Mouse (Mus musculus) midbrain, embryonic 10.5 days (tissue): ENCODE data around the gene Rnf227. TPM values are rescaled to one million over a fixed set of nuclear protein-coding genes. Genes with fewer than 3 reads are reported as not detected.

Source experiments
- DNase-seq: peaks from one replicate; pipeline ENCODE4 v3.0.0-alpha.2; 2017; ENCODE audit warnings: low spot score
- H3K27ac ChIP-seq: fragments of 300-500 bp; sonication (generic); replicated peaks from 2 replicates; pipeline ENCODE4 v1.5.1; 2016; ENCODE audit warnings: mild to moderate bottlenecking
- H3K27me3 ChIP-seq: fragments of 300-500 bp; sonication (generic); 2 replicates; pipeline ENCODE4 v1.6.1; 2016; ENCODE audit warnings: low read depth, mild to moderate bottlenecking; ENCODE audit not compliant: poor library complexity, severe bottlenecking
- H3K36me3 ChIP-seq: fragments of 300-500 bp; sonication (generic); 2 replicates; pipeline ENCODE4 v1.6.1; 2016; ENCODE audit warnings: mild to moderate bottlenecking, moderate library complexity
- H3K4me1 ChIP-seq: fragments of 300-500 bp; sonication (generic); 2 replicates; pipeline ENCODE4 v1.6.1; 2016
- H3K4me3 ChIP-seq: fragments of 300-500 bp; sonication (generic); 2 replicates; pipeline ENCODE4 v1.5.1; 2016; ENCODE audit warnings: mild to moderate bottlenecking, moderate library complexity
- H3K9me3 ChIP-seq: fragments of 300-500 bp; sonication (generic); replicated peaks from 2 replicates; pipeline ENCODE4 v1.6.1; 2016; ENCODE audit warnings: mild to moderate bottlenecking
- WGBS: fragments of 180-500 bp; shearing (Covaris S2); methylation state at CpG from one replicate; pipeline ENCODE4 v1.1.7; 2016; 5-methylcytosine and 5-hydroxymethylcytosine counted together
- polyA plus RNA-seq: library from polyadenylated mRNA; unstranded; fragments of >200 nt; fragmentation: Nextera tagmentation; extraction: Ambion mirVana; gene quantifications from 2 replicates; pipeline ENCODE4 v1.2.1, GENCODE M21; 2016

Gene Rnf227
- polyA plus RNA-seq, 1 experiment from 2014 or later = 18.1 TPM

DNA sequence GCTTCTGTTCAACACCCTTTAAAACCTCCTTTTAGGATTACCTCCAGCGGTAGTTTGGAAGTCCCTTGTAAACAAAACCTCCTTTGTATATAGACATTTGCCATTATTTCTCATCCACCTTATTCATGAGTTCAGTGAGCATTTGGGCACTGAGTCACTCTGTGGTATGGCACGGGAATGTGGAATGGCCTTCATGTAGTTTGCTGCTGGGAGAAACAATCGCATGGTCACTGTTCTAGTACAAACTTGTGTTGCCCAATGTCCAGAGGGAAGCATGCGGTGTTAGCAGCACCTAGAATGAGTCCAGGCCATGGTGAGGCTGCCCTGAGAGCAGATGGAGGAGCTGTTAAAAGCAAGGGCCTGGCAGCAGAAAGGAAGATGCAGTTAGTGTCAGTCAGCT is 5.5 kb upstream of the Rnf227 start:
- peaks cover 56% of the 10 kb centered on the region for H3K27me3 ChIP-seq
- no peak for DNase-seq

DNA sequence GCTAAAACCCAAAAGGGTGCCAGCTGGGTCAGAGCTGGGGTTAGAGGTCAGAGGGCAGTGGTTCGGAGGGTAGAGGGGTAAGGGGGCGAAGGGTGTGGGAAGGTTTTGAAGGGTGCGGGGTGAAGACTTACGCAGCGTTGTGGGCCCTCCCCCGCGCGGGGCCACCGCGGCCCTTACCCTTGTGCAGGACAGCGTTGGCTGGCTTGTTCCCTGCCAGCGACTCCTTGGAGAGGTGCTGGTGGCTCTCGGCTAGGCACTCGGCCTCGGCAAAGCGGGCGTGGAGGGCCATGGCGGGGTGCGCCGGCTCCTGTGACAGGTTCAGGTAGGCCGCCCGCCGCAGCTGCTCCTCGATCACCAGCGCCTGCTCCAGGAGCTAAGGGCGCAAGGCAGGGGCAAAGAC is 6.2 kb downstream of the Rnf227 start:
- WGBS = 85% methylated on average over 26 of the region's 26 CpGs
- Histone ChIP-seq H3K27me3 (no peaks in the 10 kb centered on the region), H3K36me3 (peaks cover 90% of the 10 kb centered on the region), H3K9me3 (no peaks in the 10 kb centered on the region), H3K4me1 (peaks cover 5% of the 10 kb centered on the region; the same call in 1 of the 2 replicates), H3K27ac (no peak overlapping the region), H3K4me3 (no peak overlapping the region)
- DNase-seq = no peak

More for the DNA sequence above, 5.5 kb upstream of the Rnf227 start:
- H3K4me3 ChIP-seq = no peak overlapping the region
- 76% methylated on average over 4 of the region's 4 CpGs for WGBS
- no peaks in the 10 kb centered on the region for H3K9me3 ChIP-seq
- no peaks in the 10 kb centered on the region for H3K36me3 ChIP-seq
- H3K4me1 ChIP-seq = peaks cover 32% of the 10 kb centered on the region
- no peak overlapping the region for H3K27ac ChIP-seq

DNA sequence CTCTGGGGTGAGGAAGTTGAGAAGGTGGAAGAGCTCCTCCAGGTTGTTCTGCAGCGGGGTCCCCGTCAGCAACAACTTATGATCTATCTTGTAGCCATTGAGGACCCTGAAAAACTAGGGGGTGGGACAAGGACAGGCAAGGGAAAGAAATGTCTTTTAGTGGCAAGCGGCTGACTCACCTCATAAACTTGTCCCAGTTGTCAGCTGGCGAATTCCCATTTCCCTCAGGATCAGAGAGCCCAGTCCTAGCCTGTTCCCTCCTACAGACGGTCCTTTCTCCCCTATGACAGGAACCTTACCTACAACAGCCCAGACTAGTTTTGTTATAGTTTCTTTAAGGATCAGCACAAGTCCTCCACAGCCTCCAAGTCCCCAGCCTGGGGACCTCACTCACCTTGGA is 16.3 kb downstream of the Rnf227 start:
- H3K4me3 ChIP-seq = no peak overlapping the region
- H3K27ac ChIP-seq = no peak overlapping the region
- WGBS = 94% methylated on average over 5 of the region's 5 CpGs
- no peak for DNase-seq
- H3K4me1 ChIP-seq = no peaks in the 10 kb centered on the region
- H3K36me3 ChIP-seq = peaks cover 99% of the 10 kb centered on the region
- no peaks in the 10 kb centered on the region for H3K27me3 ChIP-seq
- no peaks in the 10 kb centered on the region for H3K9me3 ChIP-seq

DNA sequence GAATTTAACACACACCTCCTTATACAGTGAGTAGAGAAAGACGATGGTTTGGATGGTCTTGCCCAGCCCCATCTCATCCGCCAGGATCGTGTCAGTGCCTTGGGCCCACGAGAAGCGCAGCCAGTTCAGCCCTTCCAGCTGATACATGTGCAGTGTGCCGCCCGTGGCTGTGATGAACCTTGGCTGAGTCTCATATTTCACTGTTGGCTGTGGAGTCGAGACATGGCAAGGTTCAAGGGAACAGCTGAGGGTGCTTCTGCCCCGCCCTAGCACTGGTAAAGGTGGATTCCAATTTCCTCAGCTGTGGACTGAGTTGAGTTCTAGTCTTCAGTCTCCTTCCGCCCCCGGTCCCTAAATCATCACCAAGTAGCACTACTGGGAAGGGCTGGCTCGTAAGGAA is 17.4 kb downstream of the Rnf227 start:
- DNase-seq = no peak
- H3K9me3 ChIP-seq = no peaks in the 10 kb centered on the region
- no peak overlapping the region for H3K27ac ChIP-seq
- no peaks in the 10 kb centered on the region for H3K27me3 ChIP-seq
- no peak overlapping the region for H3K4me3 ChIP-seq
- peaks cover 99% of the 10 kb centered on the region for H3K36me3 ChIP-seq
- WGBS = 94% methylated on average over 12 of the region's 12 CpGs
- H3K4me1 ChIP-seq = peaks cover 6% of the 10 kb centered on the region; the same call in 1 of the 2 replicates

DNA sequence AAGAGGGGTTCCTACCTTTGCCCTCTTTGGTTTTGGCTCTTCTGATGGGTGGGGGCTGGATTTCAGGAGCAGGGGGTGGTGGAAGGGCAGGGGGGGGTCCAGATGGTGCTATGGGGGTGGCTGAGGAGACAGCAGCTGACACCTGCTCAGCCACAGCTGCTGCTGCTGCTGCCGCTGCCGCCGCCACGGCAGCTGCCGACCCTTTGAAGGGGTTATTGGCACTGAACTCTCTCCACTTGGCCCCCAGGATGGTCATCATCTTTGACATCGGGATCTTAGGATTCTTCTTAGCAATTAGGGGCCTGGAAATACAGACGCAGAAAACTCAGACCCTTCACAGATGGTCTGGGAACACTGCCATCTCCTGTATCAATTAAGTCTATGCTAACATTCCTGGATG is 21.8 kb downstream of the Rnf227 start:
- Histone ChIP-seq H3K36me3 (peaks cover 75% of the 10 kb centered on the region), H3K27ac (peak overlapping the region; percentile 2; the same call in 1 of the 2 replicates)
- no peak for DNase-seq

DNA sequence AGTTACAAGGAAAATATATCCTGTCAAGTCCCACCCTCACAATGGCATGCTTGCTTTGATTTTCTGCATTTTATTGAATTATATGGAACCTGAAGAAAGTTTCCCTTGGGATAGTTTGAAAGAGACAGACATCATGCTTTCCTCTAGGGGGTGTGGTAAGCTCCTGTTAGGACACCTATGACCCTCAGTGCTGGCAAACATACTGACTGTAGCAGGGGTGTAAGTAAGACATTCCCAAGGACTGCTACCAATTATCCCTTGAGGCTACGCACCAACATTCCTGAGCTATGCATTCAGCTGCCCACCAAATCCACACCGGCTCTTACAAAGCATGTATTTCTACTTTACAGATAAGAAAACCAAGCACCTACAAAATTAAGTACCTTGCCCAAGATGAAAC is 22.2 kb downstream of the Rnf227 start:
- peaks cover 70% of the 10 kb centered on the region for H3K36me3 ChIP-seq
- peaks cover 42% of the 10 kb centered on the region for H3K4me1 ChIP-seq
- H3K27me3 ChIP-seq = no peaks in the 10 kb centered on the region
- DNase-seq = no peak
- H3K4me3 ChIP-seq = no peak overlapping the region
- no peaks in the 10 kb centered on the region for H3K9me3 ChIP-seq
- H3K27ac ChIP-seq = no peak overlapping the region
- 73% methylated on average over 2 of the region's 2 CpGs for WGBS

More for the DNA sequence above, 21.8 kb downstream of the Rnf227 start:
- peaks cover 37% of the 10 kb centered on the region for H3K4me1 ChIP-seq
- no peak overlapping the region for H3K4me3 ChIP-seq
- no peaks in the 10 kb centered on the region for H3K9me3 ChIP-seq
- WGBS = 82% methylated on average over 7 of the region's 7 CpGs
- H3K27me3 ChIP-seq = no peaks in the 10 kb centered on the region

DNA sequence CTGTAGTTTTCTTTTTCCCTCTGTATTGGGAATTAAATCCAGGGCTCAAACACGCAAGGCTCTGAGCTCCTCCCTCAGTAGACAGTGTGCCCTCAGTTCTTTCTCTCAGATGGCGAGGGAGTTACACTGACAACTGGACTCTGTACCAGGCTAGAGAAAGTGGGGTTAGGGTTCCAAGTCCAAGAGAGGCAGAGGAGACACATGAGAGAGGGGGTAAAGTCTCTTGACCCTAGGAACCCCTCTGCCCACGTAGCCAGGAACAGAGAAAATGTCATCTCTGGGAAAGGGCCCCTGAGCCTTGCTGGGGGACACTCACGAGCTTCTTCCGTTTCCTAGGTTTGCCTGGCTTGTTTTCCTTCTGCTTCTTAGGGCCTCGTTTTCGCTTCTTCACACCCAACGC is 24.1 kb downstream of the Rnf227 start:
- Histone ChIP-seq H3K27me3 (no peaks in the 10 kb centered on the region), H3K27ac (peak overlapping the region; percentile 100; the same call in 1 of the 2 replicates), H3K36me3 (peaks cover 51% of the 10 kb centered on the region), H3K4me3 (peak overlapping the region; percentile 97; the same call in 1 of the 2 replicates), H3K9me3 (no peaks in the 10 kb centered on the region), H3K4me1 (peaks cover 54% of the 10 kb centered on the region)
- no peak for DNase-seq
- WGBS = 52% methylated on average over 8 of the region's 8 CpGs

DNA sequence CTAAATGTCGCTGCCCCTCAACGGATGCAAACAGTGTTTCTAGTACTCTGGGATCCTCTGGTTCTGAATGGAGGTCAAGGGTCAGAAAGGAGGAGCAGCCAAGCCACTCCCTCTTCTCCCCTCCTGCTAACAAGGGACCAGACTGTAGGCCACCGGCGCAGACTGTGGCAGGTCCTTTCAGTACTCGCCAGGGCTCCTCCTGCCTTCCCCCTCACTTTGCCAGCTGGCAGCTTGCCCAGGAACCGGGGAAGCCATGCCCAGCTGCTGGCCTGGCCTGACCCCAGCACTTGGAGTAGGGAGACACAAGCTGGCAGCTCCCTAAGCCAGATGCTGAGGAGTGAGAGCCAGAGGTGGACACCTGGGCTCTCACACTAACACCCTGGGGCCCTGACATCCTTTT is 24.6 kb downstream of the Rnf227 start:
- 2% methylated on average over 6 of the region's 6 CpGs for WGBS
- H3K4me3 ChIP-seq = peak overlapping the region; percentile 97

DNA sequence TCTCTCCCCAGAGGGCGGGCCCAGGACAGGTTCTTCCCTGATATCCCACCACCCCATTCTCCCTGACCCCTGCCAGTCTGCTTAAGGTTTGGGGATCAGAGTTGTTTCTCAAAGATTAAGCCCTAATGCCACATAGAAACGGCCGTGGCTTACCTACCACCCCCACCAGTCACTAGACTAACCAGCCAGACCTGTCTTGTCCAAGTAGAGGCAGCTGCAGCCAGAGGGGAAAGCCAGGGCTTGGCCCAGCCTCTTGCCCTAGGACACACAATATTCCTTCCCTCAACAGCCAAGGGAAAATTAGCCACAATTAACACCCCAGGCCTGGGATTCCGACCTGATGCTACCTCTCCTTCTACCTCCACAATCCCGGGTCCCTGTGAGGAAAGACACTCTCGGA is 25.5 kb downstream of the Rnf227 start:
- Histone ChIP-seq H3K27ac (peak overlapping the region; percentile 100), H3K36me3 (peaks cover 38% of the 10 kb centered on the region), H3K4me1 (peaks cover 68% of the 10 kb centered on the region), H3K4me3 (peak overlapping the region; percentile 97), H3K27me3 (no peaks in the 10 kb centered on the region), H3K9me3 (no peaks in the 10 kb centered on the region)
- 28% methylated on average over 6 of the region's 6 CpGs for WGBS
- no peak for DNase-seq

More for the DNA sequence above, 24.6 kb downstream of the Rnf227 start:
- Histone ChIP-seq H3K27me3 (no peaks in the 10 kb centered on the region), H3K4me1 (peaks cover 60% of the 10 kb centered on the region), H3K9me3 (no peaks in the 10 kb centered on the region), H3K36me3 (peaks cover 46% of the 10 kb centered on the region), H3K27ac (peak overlapping the region; percentile 100)
- DNase-seq = peak; percentile 64

DNA sequence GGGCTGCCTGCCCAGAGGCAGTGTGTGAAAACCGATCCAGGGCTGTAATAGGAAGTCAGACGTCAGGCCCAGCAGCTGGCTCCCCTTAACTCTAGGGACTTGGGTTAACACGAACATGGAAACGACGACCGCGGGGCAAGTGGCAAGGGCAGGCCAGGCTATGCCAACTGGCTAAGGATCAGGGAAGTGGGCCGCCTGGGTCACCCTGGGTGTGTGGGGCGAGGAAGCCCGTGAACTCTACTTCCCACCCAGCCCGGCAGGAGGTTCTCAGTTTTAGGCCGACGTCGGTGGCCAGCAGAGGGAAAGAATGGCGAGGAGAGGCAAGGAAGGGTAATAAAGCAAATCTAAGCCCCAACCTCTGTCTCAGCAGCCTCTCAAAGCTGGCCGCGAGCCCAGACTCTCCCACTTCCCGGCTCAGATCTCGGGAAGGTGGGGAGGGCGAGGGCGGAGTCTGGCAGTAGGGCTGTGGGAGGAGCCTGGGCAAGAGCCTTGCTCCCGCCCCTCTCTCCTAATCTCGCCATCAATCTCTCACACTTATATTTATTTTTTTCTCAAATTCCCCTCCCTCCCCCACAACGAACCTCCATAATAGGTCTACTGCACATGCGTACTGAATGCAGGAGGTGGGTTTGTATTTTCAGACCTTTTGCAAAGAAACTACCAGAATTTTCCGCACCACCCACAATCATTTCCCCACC is 26.0 kb downstream of the Rnf227 start:
- under 1% methylated on average over 26 of the region's 26 CpGs for WGBS
- peak; percentile 90 for DNase-seq
- Histone ChIP-seq H3K27ac (peak overlapping the region; percentile 100), H3K36me3 (peaks cover 32% of the 10 kb centered on the region), H3K9me3 (no peaks in the 10 kb centered on the region), H3K4me3 (peak overlapping the region; percentile 97), H3K27me3 (no peaks in the 10 kb centered on the region), H3K4me1 (peaks cover 74% of the 10 kb centered on the region)

DNA sequence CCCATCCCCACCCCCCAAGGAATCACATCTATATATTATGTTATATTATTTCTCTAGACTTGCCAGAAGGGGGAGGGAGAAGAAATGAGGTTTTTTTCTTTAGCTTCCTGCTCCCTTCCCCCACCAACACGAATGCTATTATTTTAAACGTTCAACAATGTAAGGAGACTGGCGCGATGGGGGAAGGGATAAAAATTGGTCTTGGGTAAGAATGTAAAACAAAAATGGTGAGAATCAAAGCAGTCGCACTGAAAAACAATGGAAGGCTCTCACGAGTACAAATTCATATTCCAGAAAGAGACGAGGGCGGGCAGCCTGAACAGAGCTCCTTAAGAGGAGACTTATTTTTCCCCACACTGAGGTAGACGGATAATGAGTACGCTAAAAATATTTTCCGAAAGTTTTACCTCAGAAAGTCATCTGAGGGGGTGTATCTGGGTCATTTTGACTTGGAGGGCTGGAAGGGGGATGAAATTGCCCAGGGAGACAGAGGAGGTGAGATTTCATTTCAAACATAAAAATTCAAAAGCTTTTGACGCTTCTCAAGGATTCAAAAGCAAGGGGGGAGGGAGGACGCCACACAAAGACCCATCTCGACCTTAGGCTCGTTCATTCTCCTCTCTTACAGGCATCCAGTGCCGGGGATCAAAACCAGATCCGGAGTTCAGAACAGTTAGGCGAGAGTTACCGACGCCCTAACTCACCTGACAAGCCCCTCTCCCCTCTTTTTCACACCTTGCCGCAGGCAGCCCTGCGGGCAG is 26.8 kb downstream of the Rnf227 start:
- Histone ChIP-seq H3K4me3 (peak overlapping the region; percentile 97), H3K9me3 (no peaks in the 10 kb centered on the region), H3K27ac (peak overlapping the region; percentile 100), H3K4me1 (peaks cover 79% of the 10 kb centered on the region), H3K27me3 (no peaks in the 10 kb centered on the region), H3K36me3 (peaks cover 27% of the 10 kb centered on the region)
- under 1% methylated on average over 22 of the region's 22 CpGs for WGBS
- peak; percentile 46 for DNase-seq

DNA sequence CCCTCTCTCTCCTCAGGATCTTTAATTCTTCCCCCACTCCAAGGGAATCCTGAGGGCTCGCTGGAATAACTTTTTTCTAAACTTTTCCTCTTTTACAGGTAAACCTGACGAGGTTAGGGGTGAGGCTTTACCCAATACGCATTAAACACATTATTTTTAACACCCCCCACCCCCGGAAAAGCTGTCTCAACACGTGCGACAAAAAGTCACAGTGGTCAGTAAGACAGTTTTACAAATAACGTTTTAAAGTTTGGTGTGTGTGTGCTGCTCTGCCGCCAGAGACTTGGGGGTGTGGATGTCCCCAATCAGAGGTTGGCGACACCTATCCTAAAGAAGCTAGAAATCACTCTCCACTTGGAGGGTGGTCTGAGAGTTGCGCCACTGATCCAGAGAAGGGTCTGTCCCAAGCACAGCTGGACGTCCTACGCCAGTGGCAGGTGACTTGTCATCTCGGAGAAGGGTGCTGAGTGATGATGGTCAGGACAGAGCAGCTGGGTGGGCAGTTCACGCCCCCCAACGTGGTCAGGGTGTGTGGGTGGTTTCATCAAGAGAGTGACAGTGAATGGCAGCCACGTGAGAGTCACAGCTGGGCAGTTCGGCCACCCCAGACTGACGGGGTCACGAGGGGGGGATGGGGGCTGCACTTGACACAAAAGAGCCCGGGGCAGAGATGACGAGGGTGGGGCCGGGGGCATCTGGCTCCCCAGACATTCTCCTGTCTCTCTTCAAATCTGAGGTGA is 27.5 kb downstream of the Rnf227 start:
- WGBS = 1% methylated on average over 22 of the region's 22 CpGs
- peak overlapping the region; percentile 97 for H3K4me3 ChIP-seq
- no peaks in the 10 kb centered on the region for H3K27me3 ChIP-seq
- H3K4me1 ChIP-seq = peaks cover 82% of the 10 kb centered on the region
- no peaks in the 10 kb centered on the region for H3K9me3 ChIP-seq
- DNase-seq = peak; percentile 85
- H3K36me3 ChIP-seq = peaks cover 27% of the 10 kb centered on the region
- peak overlapping the region; percentile 100 for H3K27ac ChIP-seq
